Mouse (Mus musculus): Measurements from ENCODE around the gene Cers6.

GRCm38 (mm10) chr2:69080760-69081159, 219.5 kb downstream of the Cers6 start:
- TF ChIP-seq POLR2A (IDR thresholded peaks at IDR 0.05; ENCODE audit: low read depth, low read length) (no peak), CTCF (IDR thresholded peaks at IDR 0.05; ENCODE audit: extremely low read depth, insufficient read depth, insufficient read length, insufficient replicate concordance) (no peak)
